Mouse (Mus musculus) right cerebral cortex, postnatal 14 days (tissue): ENCODE measurements around the gene Hebp1.
A peak's percentile ranks its signal among the peaks of the same experiment; 100 is the strongest.

ENCODE experiments used
- DNase-seq: peaks from one replicate; pipeline ENCODE4 v3.0.0; 2022

The Hebp1 gene

GRCm38 (mm10) chr6:135107014-135107413 is 90.8 kb downstream of the Hebp1 start:
- DNase-seq: no peak

GRCm38 (mm10) chr6:135102736-135103303 is 95.0 kb downstream of the Hebp1 start:
- no peak for DNase-seq

- no peak for DNase-seq
Measured at GRCm38 (mm10) chr6:135100787-135101472, 96.9 kb downstream of the Hebp1 start.

- peak; percentile 27 for DNase-seq
Measured at GRCm38 (mm10) chr6:135092798-135093470, 104.9 kb downstream of the Hebp1 start.

GRCm38 (mm10) chr6:135090661-135091060 is 107.2 kb downstream of the Hebp1 start:
- DNase-seq: no peak

- DNase-seq: peak; percentile 68
Measured at GRCm38 (mm10) chr6:135089786-135090185, 108.0 kb downstream of the Hebp1 start.

- peak; percentile 88 for DNase-seq
Measured at GRCm38 (mm10) chr6:135087721-135088451, 109.9 kb downstream of the Hebp1 start.
